Mouse (Mus musculus) embryo, embryonic 10 days (tissue): ENCODE results near the gene Cltc.
"Not testable (repeated sequence)": the region's sequence is repeated elsewhere in the genome, so short reads cannot be mapped to it uniquely, and the experiment has no call there.

Experiments
- DNase-seq: peaks from one replicate; pipeline ENCODE4 v3.0.0-alpha.2; 2015; ENCODE audit warnings: low spot score

The Cltc gene

GRCm38 (mm10) chr11:86757480-86758371, at the start of gene Cltc:
Cltc (minus strand) TSS chr11:86757565.
- peak; percentile 98 for DNase-seq

- DNase-seq = peak; percentile 85
These were observed 49.7 kb upstream of the Cltc start for GRCm38 (mm10) chr11:86807001-86807477.

- no peak for DNase-seq
These were observed 36.8 kb upstream of the Cltc start for GRCm38 (mm10) chr11:86794161-86794560.

- DNase-seq = not testable (repeated sequence)
These were observed 30.1 kb upstream of the Cltc start for GRCm38 (mm10) chr11:86787436-86787835.

- no peak for DNase-seq
These were observed 28.4 kb upstream of the Cltc start for GRCm38 (mm10) chr11:86785767-86786166.

- no peak for DNase-seq
These were observed 12.5 kb upstream of the Cltc start for GRCm38 (mm10) chr11:86769884-86770283.

- DNase-seq = no peak
These were observed 7.1 kb upstream of the Cltc start for GRCm38 (mm10) chr11:86764501-86764900.

- DNase-seq = not testable (repeated sequence)
These were observed 5.8 kb upstream of the Cltc start for GRCm38 (mm10) chr11:86763127-86763526.

- DNase-seq = no peak
These were observed 3.0 kb upstream of the Cltc start for GRCm38 (mm10) chr11:86760357-86760756.

GRCm38 (mm10) chr11:86759886-86760285, 2.5 kb upstream of the Cltc start:
- DNase-seq = no peak

- no peak for DNase-seq
These were observed 1.9 kb upstream of the Cltc start for GRCm38 (mm10) chr11:86759226-86759625.

- DNase-seq = no peak
These were observed 1.2 kb upstream of the Cltc start for GRCm38 (mm10) chr11:86758559-86758958.

- no peak for DNase-seq
These were observed 254 bp downstream of the Cltc start for GRCm38 (mm10) chr11:86757142-86757479.

GRCm38 (mm10) chr11:86756156-86757141, 916 bp downstream of the Cltc start:
- peak; percentile 72 for DNase-seq

- DNase-seq = no peak
These were observed 5.0 kb downstream of the Cltc start for GRCm38 (mm10) chr11:86752404-86752803.

- DNase-seq = no peak
These were observed 6.4 kb downstream of the Cltc start for GRCm38 (mm10) chr11:86751010-86751409.

GRCm38 (mm10) chr11:86749776-86750423, 7.5 kb downstream of the Cltc start:
- no peak for DNase-seq

- DNase-seq = no peak
These were observed 11.5 kb downstream of the Cltc start for GRCm38 (mm10) chr11:86745634-86746404.

GRCm38 (mm10) chr11:86742605-86743004, 14.8 kb downstream of the Cltc start:
- peak; percentile 11 for DNase-seq

GRCm38 (mm10) chr11:86741505-86741904, 15.9 kb downstream of the Cltc start:
- DNase-seq = no peak

GRCm38 (mm10) chr11:86739470-86739869, 17.9 kb downstream of the Cltc start:
- no peak for DNase-seq
